Mouse (Mus musculus): ENCODE measurements around the gene Eloa. TPM values are rescaled to one million over a fixed set of nuclear protein-coding genes. Genes with fewer than 3 reads are reported as not detected.

Gene Eloa
- polyA plus RNA-seq, 1 experiment from 2014 or later, result 29.1 TPM

- Histone ChIP-seq H3K9ac (ENCODE audit: low read depth, low read length) (no peak overlapping the region), H3K4me2 (ENCODE audit: low read length) (no peak overlapping the region)
- no peak for ATAC-seq (replicated peaks; ENCODE audit: low FRiP score, low read depth)
These were observed 45.4 kb downstream of the Eloa start for GRCm38 (mm10) chr4:135976146-135976545.

GRCm38 (mm10) chr4:135972911-135973811 is 48.4 kb downstream of the Eloa start:
- Histone ChIP-seq H3K27me3 (ENCODE audit: insufficient read depth, low read length) (no peaks in the 10 kb centered on the region), H3K4me3 (replicated peaks; ENCODE audit: low read depth, low read length) (peak overlapping the region; percentile 91), H3K4me2 (ENCODE audit: low read length) (peak overlapping the region; percentile 92), H3K4me1 (replicated peaks; ENCODE audit: insufficient read depth, low read length) (peaks cover 16% of the 10 kb centered on the region), H3K27ac (no peak overlapping the region), H3K36me3 (ENCODE audit: insufficient read depth, low read length) (peaks cover 40% of the 10 kb centered on the region), H3K9me3 (replicated peaks; ENCODE audit: low read length) (no peaks in the 10 kb centered on the region), H3K9ac (ENCODE audit: low read depth, low read length) (peak overlapping the region; percentile 85)
- no peak for DNase-seq (ENCODE audit: low spot score)
- TF ChIP-seq CTCF (IDR thresholded peaks at IDR 0.05; ENCODE audit: low read depth), result no peak
- WGBS, result 60% methylated on average over 13 of the region's 13 CpGs
- ATAC-seq (replicated peaks; ENCODE audit: low FRiP score, low read depth), result no peak

More at GRCm38 (mm10) chr4:135976146-135976545, 45.4 kb downstream of the Eloa start:
- H3K27ac ChIP-seq, result no peak overlapping the region
- no peak overlapping the region for H3K4me3 ChIP-seq (replicated peaks; ENCODE audit: low read depth, low read length)
- H3K9me3 ChIP-seq (replicated peaks; ENCODE audit: low read length), result no peaks in the 10 kb centered on the region
- DNase-seq (ENCODE audit: low spot score), result no peak
- no peak for TF ChIP-seq CTCF (IDR thresholded peaks at IDR 0.05; ENCODE audit: low read depth)
- no peaks in the 10 kb centered on the region for H3K27me3 ChIP-seq (ENCODE audit: insufficient read depth, low read length)
- peaks cover 20% of the 10 kb centered on the region for H3K36me3 ChIP-seq (ENCODE audit: insufficient read depth, low read length)
- 90% methylated on average over 12 of the region's 12 CpGs for WGBS
- H3K4me1 ChIP-seq (replicated peaks; ENCODE audit: insufficient read depth, low read length), result peaks cover 11% of the 10 kb centered on the region

- Histone ChIP-seq H3K4me3 (replicated peaks; ENCODE audit: low read depth, low read length) (peak within 1 kb of the TSS; percentile 91), H3K27ac (peak within 1 kb of the TSS; percentile 71), H3K4me2 (ENCODE audit: low read length) (peak within 1 kb of the TSS; percentile 92), H3K9me3 (replicated peaks; ENCODE audit: low read length) (no peaks in the 10 kb centered on the region), H3K4me1 (replicated peaks; ENCODE audit: insufficient read depth, low read length) (peaks cover 16% of the 10 kb centered on the region), H3K36me3 (ENCODE audit: insufficient read depth, low read length) (peaks cover 46% of the 10 kb centered on the region), H3K27me3 (ENCODE audit: insufficient read depth, low read length) (no peaks in the 10 kb centered on the region), H3K9ac (ENCODE audit: low read depth, low read length) (peak within 1 kb of the TSS; percentile 85)
- ATAC-seq (replicated peaks; ENCODE audit: low FRiP score, low read depth) (peak; percentile 65), DNase-seq (ENCODE audit: low spot score) (peak; percentile 91)
- 1% methylated on average over 19 of the region's 19 CpGs for WGBS
- peak; percentile 8; the same call in 1 of the 2 replicates for TF ChIP-seq CTCF (IDR thresholded peaks at IDR 0.05; ENCODE audit: low read depth)
These were observed 49.0 kb downstream of the Eloa start, which contains the start of gene Lypla2 for GRCm38 (mm10) chr4:135972556-135972906. TSS of gene Lypla2 (minus strand) at chr4:135972626.

- H3K27me3 ChIP-seq (ENCODE audit: insufficient read depth, low read length), result no peaks in the 10 kb centered on the region
- peak overlapping the region; percentile 85 for H3K9ac ChIP-seq (ENCODE audit: low read depth, low read length)
- peak overlapping the region; percentile 91 for H3K4me3 ChIP-seq (replicated peaks; ENCODE audit: low read depth, low read length)
- H3K4me1 ChIP-seq (replicated peaks; ENCODE audit: insufficient read depth, low read length), result peaks cover 16% of the 10 kb centered on the region
- 0% methylated on average over 35 of the region's 35 CpGs for WGBS
- H3K9me3 ChIP-seq (replicated peaks; ENCODE audit: low read length), result no peaks in the 10 kb centered on the region
- DNase-seq (ENCODE audit: low spot score) (no peak), ATAC-seq (replicated peaks; ENCODE audit: low FRiP score, low read depth) (peak; percentile 34; the same call in 1 of the 2 replicates)
- H3K4me2 ChIP-seq (ENCODE audit: low read length), result peak overlapping the region; percentile 92
- peaks cover 48% of the 10 kb centered on the region for H3K36me3 ChIP-seq (ENCODE audit: insufficient read depth, low read length)
- H3K27ac ChIP-seq, result peak overlapping the region; percentile 71
- no peak for TF ChIP-seq CTCF (IDR thresholded peaks at IDR 0.05; ENCODE audit: low read depth)
These were observed 49.6 kb downstream of the Eloa start for GRCm38 (mm10) chr4:135971805-135972555.

- ATAC-seq (replicated peaks; ENCODE audit: low FRiP score, low read depth) (no peak), DNase-seq (ENCODE audit: low spot score) (no peak)
- peaks cover 43% of the 10 kb centered on the region for H3K36me3 ChIP-seq (ENCODE audit: insufficient read depth, low read length)
- H3K4me2 ChIP-seq (ENCODE audit: low read length), result no peak overlapping the region; the same call in 1 of the 2 replicates
- H3K9ac ChIP-seq (ENCODE audit: low read depth, low read length), result no peak overlapping the region
- WGBS, result 75% methylated on average over 11 of the region's 11 CpGs
- no peaks in the 10 kb centered on the region for H3K27me3 ChIP-seq (ENCODE audit: insufficient read depth, low read length)
- no peak overlapping the region for H3K27ac ChIP-seq
- peaks cover 16% of the 10 kb centered on the region for H3K4me1 ChIP-seq (replicated peaks; ENCODE audit: insufficient read depth, low read length)
- H3K9me3 ChIP-seq (replicated peaks; ENCODE audit: low read length), result no peaks in the 10 kb centered on the region
- no peak for TF ChIP-seq CTCF (IDR thresholded peaks at IDR 0.05; ENCODE audit: low read depth)
- no peak overlapping the region for H3K4me3 ChIP-seq (replicated peaks; ENCODE audit: low read depth, low read length)
These were observed 51.0 kb downstream of the Eloa start for GRCm38 (mm10) chr4:135970585-135970984.

GRCm38 (mm10) chr4:135969070-135969750 is 52.4 kb downstream of the Eloa start:
- 87% methylated on average over 13 of the region's 13 CpGs for WGBS
- Histone ChIP-seq H3K27me3 (ENCODE audit: insufficient read depth, low read length) (no peaks in the 10 kb centered on the region), H3K36me3 (ENCODE audit: insufficient read depth, low read length) (peaks cover 37% of the 10 kb centered on the region), H3K4me3 (replicated peaks; ENCODE audit: low read depth, low read length) (no peak overlapping the region), H3K9ac (ENCODE audit: low read depth, low read length) (no peak overlapping the region), H3K9me3 (replicated peaks; ENCODE audit: low read length) (no peaks in the 10 kb centered on the region), H3K4me2 (ENCODE audit: low read length) (no peak overlapping the region), H3K27ac (no peak overlapping the region), H3K4me1 (replicated peaks; ENCODE audit: insufficient read depth, low read length) (peaks cover 23% of the 10 kb centered on the region)
- DNase-seq (ENCODE audit: low spot score) (no peak), ATAC-seq (replicated peaks; ENCODE audit: low FRiP score, low read depth) (no peak)
- no peak for TF ChIP-seq CTCF (IDR thresholded peaks at IDR 0.05; ENCODE audit: low read depth)
